Mouse (Mus musculus): ENCODE measurements around the gene B9d1. TPM values are rescaled to one million over a fixed set of nuclear protein-coding genes. Genes with fewer than 3 reads are reported as not detected.

B9d1 gene
- total RNA-seq, 2 experiments from 2014 or later: 33.2 to 34.7 TPM

GRCm38 (mm10) chr11:61536952-61537351 is 32.0 kb downstream of the B9d1 start:
- no peak for DNase-seq
- intact Hi-C loops (cut with DNase I): no loop called here

DNA sequence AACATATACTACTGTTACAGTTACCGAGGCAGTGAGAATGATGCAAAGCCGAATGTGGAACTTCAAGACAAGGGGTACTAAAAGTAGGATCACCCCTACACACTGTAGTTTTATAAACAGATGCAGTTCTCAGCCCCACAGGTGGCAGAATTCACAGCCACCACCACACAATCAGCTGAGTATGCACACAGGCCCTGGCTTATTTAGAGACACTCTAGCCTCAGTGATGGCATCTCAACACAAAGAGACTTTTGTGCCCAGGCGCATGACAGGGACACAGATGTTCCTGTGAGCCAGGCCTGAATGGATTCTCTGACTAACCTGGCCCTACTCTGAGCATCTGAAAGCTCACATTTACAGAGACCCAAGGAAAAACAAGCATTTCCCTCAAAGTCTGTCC is 32.4 kb downstream of the B9d1 start:
- intact Hi-C loops (cut with DNase I): no loop called here
- no peak for DNase-seq

DNA sequence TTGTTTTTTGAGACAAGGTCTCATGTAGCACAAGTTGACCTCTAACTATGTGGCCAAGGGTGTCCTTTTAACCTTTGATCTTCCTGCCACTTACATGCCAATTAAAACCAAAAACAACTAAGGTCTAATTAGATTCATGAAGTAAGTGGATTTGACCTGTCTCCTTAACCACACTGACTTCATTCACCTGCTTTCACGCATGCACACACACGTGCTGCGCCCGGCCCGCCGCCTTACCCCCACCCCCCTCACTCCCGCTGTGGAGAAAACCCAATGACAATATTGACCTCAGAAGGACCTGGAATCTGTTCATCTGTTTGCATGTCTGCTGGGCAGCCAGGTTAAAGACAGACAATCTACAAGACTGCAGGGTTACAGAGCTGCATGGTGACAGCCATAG is 35.7 kb downstream of the B9d1 start:
- intact Hi-C loops (cut with DNase I): no loop called here
- DNase-seq: no peak

GRCm38 (mm10) chr11:61541106-61541505 is 36.2 kb downstream of the B9d1 start:
- intact Hi-C loops (cut with DNase I): no loop called here

DNA sequence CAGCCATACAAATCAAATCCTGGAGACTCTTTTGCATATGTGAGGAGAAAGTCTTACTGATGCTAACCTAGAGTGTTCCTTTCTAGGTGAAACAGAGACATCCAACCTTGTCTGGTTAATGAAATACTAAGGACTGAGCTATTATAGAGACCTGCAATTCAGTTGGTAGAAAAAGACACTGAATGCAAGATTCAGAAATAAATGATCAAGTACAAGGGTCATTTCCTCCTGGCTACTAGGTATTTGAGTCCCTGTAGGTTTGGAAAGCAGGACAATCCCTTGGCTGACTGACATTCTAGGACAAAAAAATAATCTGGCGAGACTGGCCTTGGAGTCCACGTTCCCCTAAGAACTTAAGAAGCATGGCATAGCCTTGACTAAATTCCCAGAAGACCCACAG is 40.6 kb downstream of the B9d1 start:
- intact Hi-C loops (cut with DNase I): no loop called here
- no peak for DNase-seq

More at GRCm38 (mm10) chr11:61541106-61541505, 36.2 kb downstream of the B9d1 start:
- no peak for DNase-seq

- DNase-seq: no peak
- intact Hi-C loops (cut with DNase I): no loop called here
Observed at GRCm38 (mm10) chr11:61546452-61546851, 41.5 kb downstream of the B9d1 start.

GRCm38 (mm10) chr11:61547710-61548109 is 42.8 kb downstream of the B9d1 start:
- intact Hi-C loops (cut with DNase I): no loop called here
- DNase-seq: no peak

DNA sequence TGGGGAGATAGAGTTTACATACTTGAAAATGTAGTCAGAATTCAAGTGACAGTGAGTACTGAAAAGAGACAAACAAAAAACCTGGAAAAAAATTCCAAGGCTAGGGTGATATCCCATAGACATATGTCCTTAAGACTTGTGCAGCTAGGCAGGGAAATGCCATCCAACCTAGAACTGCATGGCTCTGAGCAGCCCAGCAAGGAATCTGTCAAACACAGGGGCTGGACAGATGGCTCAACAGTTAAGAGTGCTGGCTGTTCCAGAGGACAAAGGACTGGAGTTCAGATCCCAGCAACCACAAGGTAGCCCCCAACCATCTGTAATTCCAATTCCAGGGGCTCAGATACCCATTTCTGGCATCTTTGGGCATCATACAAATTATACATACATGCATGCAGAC is 45.7 kb downstream of the B9d1 start:
- intact Hi-C loops (cut with DNase I): no loop called here
- DNase-seq: no peak

- intact Hi-C loops (cut with DNase I): no loop called here
Observed at GRCm38 (mm10) chr11:61553015-61553754, 48.2 kb downstream of the B9d1 start.

DNA sequence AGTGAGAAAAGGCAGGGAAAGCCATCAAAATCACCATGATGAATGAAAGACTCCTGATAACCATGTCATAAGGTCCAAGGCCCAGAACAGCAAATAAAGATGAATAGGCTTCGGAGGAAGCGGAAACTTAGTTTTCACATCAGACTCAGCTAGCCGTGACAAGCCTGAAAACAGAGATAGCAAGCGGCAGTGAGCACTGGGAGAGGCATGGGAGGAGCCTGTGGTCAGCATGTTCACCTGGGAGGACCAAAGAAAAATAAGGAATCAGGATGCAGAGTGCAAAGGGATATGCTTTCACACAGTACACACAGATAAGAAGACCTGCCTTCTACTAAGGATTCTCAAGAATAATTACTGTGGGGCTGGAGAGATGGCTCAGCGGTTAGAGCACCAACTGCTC is 54.6 kb downstream of the B9d1 start:
- intact Hi-C loops (cut with DNase I): no loop called here
- no peak for DNase-seq

More at GRCm38 (mm10) chr11:61553015-61553754, 48.2 kb downstream of the B9d1 start:
- peak; percentile 8 for DNase-seq

DNA sequence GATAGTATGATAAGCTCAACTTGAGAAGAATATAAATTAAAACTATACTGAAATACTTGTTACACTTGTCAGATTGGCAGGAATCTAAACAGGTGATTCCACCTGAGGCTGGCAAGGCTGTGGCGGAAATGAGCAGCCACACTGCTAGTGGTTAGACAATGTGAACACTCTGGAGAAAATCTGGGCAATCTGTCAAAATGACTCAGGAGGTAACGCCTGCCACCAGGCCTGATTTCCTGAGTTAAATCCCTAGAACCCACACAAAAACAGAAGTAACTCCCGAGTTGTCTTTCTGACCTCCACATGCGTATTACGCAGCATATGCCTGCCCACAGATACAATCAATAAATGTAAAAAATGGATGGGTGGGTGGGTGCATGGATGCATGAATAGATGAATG is 57.5 kb downstream of the B9d1 start:
- DNase-seq: no peak
- intact Hi-C loops (cut with DNase I): no loop called here

Other genes with a start within 250 kb of the B9d1 start
- 10 to 100 TPM; 40.0 to 42.3 TPM for gene Aldh3a2, start 237.7 kb upstream of the B9d1 start, total RNA-seq (2021)
- gene Slc47a2, start 162.3 kb upstream of the B9d1 start, total RNA-seq (2021): under 1 TPM; 0.20 to 0.28 TPM
- gene Slc47a1, start 126.8 kb upstream of the B9d1 start, total RNA-seq (2021): 1 to 10 TPM; 1.5 to 2.1 TPM
- gene Rnf112, start 51.0 kb upstream of the B9d1 start, total RNA-seq (2021): 100 to 1,000 TPM in 1 of 2 experiments, 10 to 100 TPM in 1; 89.8 to 101 TPM
- 10 to 100 TPM; 10.2 to 12.2 TPM for gene Mfap4, start 19.7 kb upstream of the B9d1 start, total RNA-seq (2021)
- gene Mapk7, start 10.7 kb upstream of the B9d1 start, total RNA-seq (2021): 10 to 100 TPM; 65.1 to 69.8 TPM
- 10 to 100 TPM; 99.3 to 99.6 TPM for gene Epn2, start 74.5 kb downstream of the B9d1 start, total RNA-seq (2021)
- 1 to 10 TPM; 5.8 to 6.1 TPM for gene Grap, start 148.1 kb downstream of the B9d1 start, total RNA-seq (2021)
- under 1 TPM in 1 of 2 experiments, not detected in 1; 0.12 TPM for gene Fam83g, start 178.9 kb downstream of the B9d1 start, total RNA-seq (2021)
- gene Slc5a10, start 215.7 kb downstream of the B9d1 start, total RNA-seq (2021): under 1 TPM in 1 of 2 experiments, not detected in 1; 0.38 TPM

Data from left cerebral cortex, postnatal 4 days (tissue).